Mouse (Mus musculus): Measurements from ENCODE around the gene Tnni2. TPM values are rescaled to one million over a fixed set of nuclear protein-coding genes. Genes with fewer than 3 reads are reported as not detected.

The Tnni2 gene
- polyA plus RNA-seq, 1 experiment from 2014 or later = 0.51 TPM

DNA sequence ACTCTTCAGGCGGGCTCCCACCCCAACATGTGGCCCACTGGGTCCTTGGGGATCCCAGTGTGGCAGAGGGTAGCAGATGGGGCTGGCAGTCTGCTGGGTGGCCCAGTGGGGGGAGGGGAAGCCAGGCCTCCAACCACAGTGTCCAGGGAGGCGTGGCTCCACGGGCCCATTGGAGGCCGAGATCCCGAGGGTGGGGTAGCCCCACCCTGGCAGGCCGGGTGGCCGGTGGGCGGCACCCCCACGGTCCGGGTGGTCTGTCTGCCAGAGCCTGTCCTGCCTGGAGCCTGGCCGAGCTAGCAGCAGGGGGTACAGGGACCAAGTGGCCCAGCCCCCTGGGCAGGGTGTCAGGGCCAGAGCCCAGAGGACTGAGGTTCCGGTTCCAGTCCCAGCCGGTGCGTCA lies 33.2 kb downstream of the Tnni2 start:
- WGBS = 83% methylated on average over 14 of the region's 14 CpGs
- H3K36me3 ChIP-seq (ENCODE audit: control insufficient read depth, insufficient read depth, low read length) = no peaks in the 10 kb centered on the region
- no peak overlapping the region for H3K27ac ChIP-seq (ENCODE audit: low read length)
- peaks cover 7% of the 10 kb centered on the region; the same call in 1 of the 2 replicates for H3K4me1 ChIP-seq (ENCODE audit: control insufficient read depth, insufficient read depth, low read length)
- H3K9me3 ChIP-seq (replicated peaks; ENCODE audit: control insufficient read depth, low read length, poor library complexity, severe bottlenecking) = no peaks in the 10 kb centered on the region
- H3K9ac ChIP-seq (ENCODE audit: low read depth, low read length) = no peak overlapping the region
- no peak for ATAC-seq
- H3K4me3 ChIP-seq (ENCODE audit: low read depth, low read length) = no peak overlapping the region
- H3K4me2 ChIP-seq (ENCODE audit: low read length) = no peak overlapping the region
- H3K27me3 ChIP-seq (ENCODE audit: control insufficient read depth, insufficient read depth, low read depth, low read length) = no peaks in the 10 kb centered on the region

DNA sequence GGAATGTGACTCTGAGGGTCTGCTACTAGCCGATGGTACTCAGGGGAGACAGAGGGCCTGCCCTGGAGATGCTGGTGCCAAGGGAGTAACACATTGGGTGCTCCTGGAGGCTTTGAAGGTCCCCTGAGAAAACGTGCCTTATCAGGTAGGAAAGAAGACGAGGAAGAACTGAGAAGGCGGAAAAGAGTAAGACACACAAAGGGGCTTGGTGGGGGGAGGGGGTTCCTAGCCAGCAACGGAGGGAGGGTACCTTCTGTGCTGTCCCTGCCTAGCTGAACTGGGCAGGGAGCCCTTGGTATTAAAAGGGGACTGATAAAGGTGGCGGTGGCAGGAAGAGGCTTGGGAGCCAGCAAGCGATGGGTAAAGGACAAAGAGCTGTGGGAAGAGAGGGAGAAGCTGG lies 34.0 kb downstream of the Tnni2 start:
- Histone ChIP-seq H3K4me3 (ENCODE audit: low read depth, low read length) (no peak overlapping the region), H3K9ac (ENCODE audit: low read depth, low read length) (no peak overlapping the region), H3K9me3 (replicated peaks; ENCODE audit: control insufficient read depth, low read length, poor library complexity, severe bottlenecking) (no peaks in the 10 kb centered on the region), H3K36me3 (ENCODE audit: control insufficient read depth, insufficient read depth, low read length) (no peaks in the 10 kb centered on the region), H3K4me1 (ENCODE audit: control insufficient read depth, insufficient read depth, low read length) (peaks cover 7% of the 10 kb centered on the region; the same call in 1 of the 2 replicates), H3K27me3 (ENCODE audit: control insufficient read depth, insufficient read depth, low read depth, low read length) (no peaks in the 10 kb centered on the region), H3K27ac (ENCODE audit: low read length) (no peak overlapping the region), H3K4me2 (ENCODE audit: low read length) (no peak overlapping the region)
- 60% methylated on average over 7 of the region's 7 CpGs for WGBS
- no peak for ATAC-seq

DNA sequence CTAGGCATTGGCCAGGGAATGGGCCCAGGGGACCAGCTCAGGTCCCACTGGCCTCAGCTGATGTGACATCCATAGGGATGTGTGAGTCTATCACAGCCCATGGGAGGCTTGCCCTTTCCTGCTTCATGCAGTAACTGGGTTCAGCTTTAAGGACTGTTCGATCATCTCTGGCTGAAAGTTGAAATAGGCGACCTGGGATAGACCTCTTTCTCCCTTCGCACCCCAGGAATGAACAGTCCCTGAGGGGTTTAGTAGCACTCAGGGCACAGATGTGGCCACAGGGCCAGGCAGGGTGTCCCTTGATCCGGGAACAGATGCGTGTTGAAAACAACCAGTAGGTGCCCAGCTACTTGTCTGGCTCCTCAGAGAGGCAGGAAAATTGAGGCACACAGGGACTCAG lies 34.7 kb downstream of the Tnni2 start:
- WGBS = 81% methylated on average over 5 of the region's 5 CpGs
- no peaks in the 10 kb centered on the region for H3K9me3 ChIP-seq (replicated peaks; ENCODE audit: control insufficient read depth, low read length, poor library complexity, severe bottlenecking)
- H3K4me3 ChIP-seq (ENCODE audit: low read depth, low read length) = no peak overlapping the region
- H3K4me1 ChIP-seq (ENCODE audit: control insufficient read depth, insufficient read depth, low read length) = peaks cover 7% of the 10 kb centered on the region
- no peaks in the 10 kb centered on the region for H3K27me3 ChIP-seq (ENCODE audit: control insufficient read depth, insufficient read depth, low read depth, low read length)
- H3K4me2 ChIP-seq (ENCODE audit: low read length) = no peak overlapping the region
- H3K27ac ChIP-seq (ENCODE audit: low read length) = no peak overlapping the region
- H3K9ac ChIP-seq (ENCODE audit: low read depth, low read length) = no peak overlapping the region
- H3K36me3 ChIP-seq (ENCODE audit: control insufficient read depth, insufficient read depth, low read length) = no peaks in the 10 kb centered on the region
- no peak for ATAC-seq

DNA sequence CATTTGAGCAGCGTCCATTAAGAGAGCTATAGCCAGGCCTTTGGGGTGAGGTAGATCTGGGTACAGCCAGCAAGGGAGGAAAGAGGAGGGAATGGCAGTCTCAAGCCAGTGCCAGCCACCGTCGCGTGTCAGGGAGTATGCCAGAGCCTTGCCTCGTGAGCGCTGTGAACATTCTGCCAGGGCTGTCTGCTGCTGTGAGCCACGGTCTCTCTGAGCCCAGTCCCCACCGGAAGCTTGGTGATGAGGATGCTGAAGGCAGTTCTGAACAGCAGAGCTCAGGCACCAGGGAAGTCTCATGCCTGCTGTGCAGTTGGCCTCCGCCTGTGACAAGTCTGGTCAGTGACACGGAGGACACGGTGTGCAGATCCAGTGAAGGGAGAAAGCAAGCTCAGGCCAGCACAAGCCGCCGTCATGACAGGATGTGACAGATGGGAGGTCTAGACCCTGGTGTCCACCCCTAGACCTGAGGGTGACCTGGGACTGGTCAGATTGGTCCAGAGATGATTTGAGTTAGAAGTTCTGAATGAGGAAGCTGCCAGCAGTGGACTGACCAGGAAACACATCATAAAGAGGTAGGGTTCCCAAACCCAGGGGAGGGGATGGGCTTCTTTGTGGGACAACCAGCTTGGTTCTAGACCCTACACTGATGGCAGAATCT lies 35.3 kb downstream of the Tnni2 start:
- WGBS = 87% methylated on average over 13 of the region's 13 CpGs
- no peak overlapping the region for H3K4me2 ChIP-seq (ENCODE audit: low read length)
- H3K27me3 ChIP-seq (ENCODE audit: control insufficient read depth, insufficient read depth, low read depth, low read length) = no peaks in the 10 kb centered on the region
- H3K27ac ChIP-seq (ENCODE audit: low read length) = no peak overlapping the region
- no peak for ATAC-seq
- H3K36me3 ChIP-seq (ENCODE audit: control insufficient read depth, insufficient read depth, low read length) = no peaks in the 10 kb centered on the region
- no peak overlapping the region for H3K9ac ChIP-seq (ENCODE audit: low read depth, low read length)
- H3K4me3 ChIP-seq (ENCODE audit: low read depth, low read length) = no peak overlapping the region
- peaks cover 11% of the 10 kb centered on the region for H3K4me1 ChIP-seq (ENCODE audit: control insufficient read depth, insufficient read depth, low read length)
- H3K9me3 ChIP-seq (replicated peaks; ENCODE audit: control insufficient read depth, low read length, poor library complexity, severe bottlenecking) = no peaks in the 10 kb centered on the region

DNA sequence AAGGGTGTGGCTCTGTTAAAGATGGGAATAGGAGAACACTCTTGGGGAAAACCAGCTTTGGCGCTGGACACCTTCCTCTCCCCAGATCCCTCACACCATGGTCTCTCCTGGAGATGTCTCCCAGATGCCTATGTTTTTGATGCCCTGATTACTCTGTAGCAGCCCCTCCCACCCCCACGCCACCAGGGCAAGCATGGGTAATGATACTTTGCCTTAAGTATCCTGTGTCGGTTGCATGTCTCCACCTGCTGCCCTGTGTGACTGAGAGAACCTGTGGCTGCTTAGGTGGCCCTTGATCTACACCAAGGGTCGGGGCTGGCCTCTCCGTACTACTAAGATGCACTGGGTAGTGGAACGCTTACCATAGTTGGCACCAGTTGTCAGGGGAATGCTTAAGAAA lies 36.4 kb downstream of the Tnni2 start:
- Histone ChIP-seq H3K36me3 (ENCODE audit: control insufficient read depth, insufficient read depth, low read length) (no peaks in the 10 kb centered on the region), H3K27ac (ENCODE audit: low read length) (no peak overlapping the region), H3K4me2 (ENCODE audit: low read length) (no peak overlapping the region), H3K27me3 (ENCODE audit: control insufficient read depth, insufficient read depth, low read depth, low read length) (no peaks in the 10 kb centered on the region), H3K9ac (ENCODE audit: low read depth, low read length) (no peak overlapping the region), H3K4me3 (ENCODE audit: low read depth, low read length) (no peak overlapping the region), H3K9me3 (replicated peaks; ENCODE audit: control insufficient read depth, low read length, poor library complexity, severe bottlenecking) (no peaks in the 10 kb centered on the region), H3K4me1 (ENCODE audit: control insufficient read depth, insufficient read depth, low read length) (peaks cover 14% of the 10 kb centered on the region)
- WGBS = 92% methylated on average over 6 of the region's 6 CpGs
- ATAC-seq = no peak

DNA sequence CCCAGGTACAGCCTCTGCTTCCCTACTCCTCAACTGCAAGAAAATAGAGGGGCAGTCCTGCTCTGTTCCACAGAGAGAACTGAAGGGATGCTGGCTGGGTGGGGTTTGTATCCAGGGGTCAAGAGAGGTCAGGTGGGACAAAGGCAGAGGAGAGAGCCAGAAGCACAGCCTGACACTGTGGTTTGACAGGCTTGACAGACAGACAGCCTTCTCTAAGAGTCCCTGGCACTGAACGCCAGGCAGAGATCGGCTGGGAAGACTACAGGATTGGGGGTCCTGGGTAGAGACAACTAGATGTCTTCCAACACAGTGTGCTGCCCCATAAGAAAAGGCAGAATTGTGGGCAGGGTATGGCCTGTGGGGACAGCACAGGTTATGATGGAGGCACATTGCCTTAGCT lies 37.0 kb downstream of the Tnni2 start:
- WGBS = 44% methylated on average over 2 of the region's 2 CpGs
- H3K4me3 ChIP-seq (ENCODE audit: low read depth, low read length) = no peak overlapping the region
- no peak overlapping the region for H3K27ac ChIP-seq (ENCODE audit: low read length)
- H3K4me2 ChIP-seq (ENCODE audit: low read length) = no peak overlapping the region
- no peaks in the 10 kb centered on the region for H3K36me3 ChIP-seq (ENCODE audit: control insufficient read depth, insufficient read depth, low read length)
- no peaks in the 10 kb centered on the region for H3K27me3 ChIP-seq (ENCODE audit: control insufficient read depth, insufficient read depth, low read depth, low read length)
- no peaks in the 10 kb centered on the region for H3K9me3 ChIP-seq (replicated peaks; ENCODE audit: control insufficient read depth, low read length, poor library complexity, severe bottlenecking)
- peaks cover 14% of the 10 kb centered on the region for H3K4me1 ChIP-seq (ENCODE audit: control insufficient read depth, insufficient read depth, low read length)
- no peak overlapping the region for H3K9ac ChIP-seq (ENCODE audit: low read depth, low read length)
- no peak for ATAC-seq

DNA sequence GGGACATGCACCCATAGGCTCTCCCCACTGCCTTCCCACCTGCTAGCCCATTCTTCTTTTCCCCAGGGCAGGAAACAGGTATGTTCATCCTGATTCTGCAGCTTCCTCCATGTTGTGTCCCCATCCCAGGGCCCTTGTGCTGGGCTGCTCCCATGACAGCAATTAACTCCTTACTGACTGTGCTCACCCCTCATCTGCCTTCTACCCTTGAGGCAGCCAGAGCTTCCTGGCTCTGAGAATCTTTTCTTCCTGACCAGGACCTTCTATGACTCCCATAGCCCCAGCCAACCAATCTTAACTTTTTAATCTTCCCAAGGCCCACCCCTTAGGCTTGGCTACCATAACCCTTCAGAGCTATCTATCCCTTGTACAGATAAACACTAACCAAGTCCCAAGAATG lies 37.7 kb downstream of the Tnni2 start:
- Histone ChIP-seq H3K36me3 (ENCODE audit: control insufficient read depth, insufficient read depth, low read length) (no peaks in the 10 kb centered on the region), H3K27me3 (ENCODE audit: control insufficient read depth, insufficient read depth, low read depth, low read length) (no peaks in the 10 kb centered on the region)
- no peak for ATAC-seq

DNA sequence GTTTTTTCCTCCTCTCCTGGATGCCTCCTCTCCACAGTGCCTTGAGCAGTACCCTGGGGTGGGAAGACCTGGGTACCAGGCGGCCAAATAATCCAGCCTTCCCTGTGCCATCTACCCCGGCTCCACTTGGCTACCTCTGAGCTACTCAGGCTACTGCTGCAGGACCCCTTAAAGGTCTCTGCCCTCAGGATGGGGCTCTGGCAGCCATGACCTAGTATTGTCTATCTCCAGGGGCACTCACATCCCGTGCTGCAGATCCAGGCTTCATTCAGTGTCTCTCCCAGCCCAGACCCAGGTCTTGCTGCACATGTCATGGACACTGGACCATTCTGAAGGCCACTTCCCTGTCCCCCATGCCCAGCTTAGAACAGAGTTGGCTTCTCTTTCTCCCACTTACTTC lies 38.3 kb downstream of the Tnni2 start:
- Histone ChIP-seq H3K27ac (ENCODE audit: low read length) (no peak overlapping the region), H3K27me3 (ENCODE audit: control insufficient read depth, insufficient read depth, low read depth, low read length) (no peaks in the 10 kb centered on the region), H3K9ac (ENCODE audit: low read depth, low read length) (no peak overlapping the region), H3K36me3 (ENCODE audit: control insufficient read depth, insufficient read depth, low read length) (no peaks in the 10 kb centered on the region), H3K4me1 (ENCODE audit: control insufficient read depth, insufficient read depth, low read length) (peaks cover 14% of the 10 kb centered on the region), H3K4me2 (ENCODE audit: low read length) (no peak overlapping the region), H3K9me3 (replicated peaks; ENCODE audit: control insufficient read depth, low read length, poor library complexity, severe bottlenecking) (no peaks in the 10 kb centered on the region), H3K4me3 (ENCODE audit: low read depth, low read length) (no peak overlapping the region)
- no peak for ATAC-seq
- 98% methylated on average over 3 of the region's 3 CpGs for WGBS

More for the DNA sequence above, 37.7 kb downstream of the Tnni2 start:
- Histone ChIP-seq H3K9ac (ENCODE audit: low read depth, low read length) (no peak overlapping the region), H3K4me3 (ENCODE audit: low read depth, low read length) (no peak overlapping the region), H3K4me1 (ENCODE audit: control insufficient read depth, insufficient read depth, low read length) (peaks cover 14% of the 10 kb centered on the region), H3K4me2 (ENCODE audit: low read length) (no peak overlapping the region), H3K9me3 (replicated peaks; ENCODE audit: control insufficient read depth, low read length, poor library complexity, severe bottlenecking) (no peaks in the 10 kb centered on the region), H3K27ac (ENCODE audit: low read length) (no peak overlapping the region)

DNA sequence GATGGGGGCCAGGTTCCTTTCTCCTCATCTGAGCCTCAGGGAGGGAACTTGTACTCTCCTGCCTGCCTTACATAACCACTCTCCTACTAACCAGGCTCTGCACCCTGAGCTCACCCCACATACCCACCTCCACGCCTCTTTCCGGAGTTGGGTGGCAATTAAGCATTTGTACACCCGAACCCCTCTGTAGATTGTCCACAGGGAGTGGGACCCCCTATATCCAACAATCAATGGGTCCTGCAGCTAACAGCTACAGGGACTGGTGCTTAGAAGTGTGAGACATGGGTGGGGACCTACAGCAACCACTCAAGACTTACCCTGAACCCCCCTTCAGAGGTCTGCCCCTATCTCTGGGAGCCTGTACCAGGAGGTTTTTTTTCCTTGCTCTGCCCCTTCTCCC lies 39.1 kb downstream of the Tnni2 start:
- H3K27me3 ChIP-seq (ENCODE audit: control insufficient read depth, insufficient read depth, low read depth, low read length) = no peaks in the 10 kb centered on the region
- peaks cover 14% of the 10 kb centered on the region for H3K4me1 ChIP-seq (ENCODE audit: control insufficient read depth, insufficient read depth, low read length)
- H3K4me3 ChIP-seq (ENCODE audit: low read depth, low read length) = no peak overlapping the region
- no peaks in the 10 kb centered on the region for H3K36me3 ChIP-seq (ENCODE audit: control insufficient read depth, insufficient read depth, low read length)
- ATAC-seq = no peak
- no peaks in the 10 kb centered on the region for H3K9me3 ChIP-seq (replicated peaks; ENCODE audit: control insufficient read depth, low read length, poor library complexity, severe bottlenecking)
- H3K9ac ChIP-seq (ENCODE audit: low read depth, low read length) = no peak overlapping the region
- H3K4me2 ChIP-seq (ENCODE audit: low read length) = no peak overlapping the region
- no peak overlapping the region for H3K27ac ChIP-seq (ENCODE audit: low read length)
- 96% methylated on average over 3 of the region's 3 CpGs for WGBS

Data from midbrain, embryonic 16.5 days (tissue).